In genomic region chr6:119480706-119481331, GRCm38 (mm10) we compare ENCODE assay signal across 8 mouse cellular contexts. TPM values are rescaled to one million over a fixed set of nuclear protein-coding genes. Genes with fewer than 3 reads are reported as not detected.
DNase-seq lines count a peak whose midpoint lies in the region; ATAC-seq lines count a peak whose summit lies in the region.

No protein-coding gene starts in this region.

- H3K27me3 ChIP-seq in limb, embryonic 12.5 days, result no peaks in the 10 kb centered on the region
- H3K27me3 ChIP-seq in midbrain, embryonic 13.5 days, result no peaks in the 10 kb centered on the region

- WGBS in limb, embryonic 12.5 days, result 1% methylated on average over 33 of the region's 33 CpGs
- WGBS in midbrain, embryonic 13.5 days, result under 1% methylated on average over 33 of the region's 33 CpGs

- H3K36me3 ChIP-seq in limb, embryonic 12.5 days, result peaks cover 27% of the 10 kb centered on the region; the same call in 1 of the 2 replicates
- peaks cover 23% of the 10 kb centered on the region for H3K36me3 ChIP-seq in midbrain, embryonic 13.5 days

- intact Hi-C loops in heart, postnatal 14 days (cut with DNase I), result loop anchor here (5.0 to 10.0 kb wide), 2 partner anchors 554 to 716 kb away; partner anchors contain the start of gene Wnk1

- peaks cover 66% of the 10 kb centered on the region for H3K4me1 ChIP-seq in limb, embryonic 12.5 days (replicated peaks)
- H3K4me1 ChIP-seq in midbrain, embryonic 13.5 days (replicated peaks), result peaks cover 62% of the 10 kb centered on the region

- DNase-seq in adrenal gland, adult (ENCODE audit: inconsistent age in 2 of 2, low spot score in 1 of 2), result peak; percentile 47 to 74
- DNase-seq in adrenal gland, postnatal 4 days (ENCODE audit: low spot score in 2 of 2), result no peak
- peak; percentile 66 for DNase-seq in Muller cell, postnatal 12 days (ENCODE audit: inconsistent ontology term)
- DNase-seq in embryo, embryonic 11 days, result peak; percentile 53
- DNase-seq in heart, postnatal 14 days, result peak; percentile 25 to 34
- peak; percentile 40 to 53 for DNase-seq in thymus, adult 18-20 months

- ATAC-seq in limb, embryonic 12.5 days (ENCODE audit: insufficient number of reproducible peaks, insufficient read depth, low FRiP score, low TSS enrichment, low read depth), result no peak
- peak; percentile 24 for ATAC-seq in midbrain, embryonic 13.5 days

- H3K4me2 ChIP-seq in limb, embryonic 12.5 days, result peak overlapping the region; percentile 100
- peak overlapping the region; percentile 97 for H3K4me2 ChIP-seq in midbrain, embryonic 13.5 days (replicated peaks)

- H3K9ac ChIP-seq in limb, embryonic 12.5 days (replicated peaks), result peak overlapping the region; percentile 93
- H3K9ac ChIP-seq in midbrain, embryonic 13.5 days (replicated peaks), result peak overlapping the region; percentile 96

- H3K4me3 ChIP-seq in limb, embryonic 12.5 days (replicated peaks), result peak overlapping the region; percentile 84
- peak overlapping the region; percentile 98 for H3K4me3 ChIP-seq in midbrain, embryonic 13.5 days (replicated peaks)

- H3K9me3 ChIP-seq in limb, embryonic 12.5 days, result no peaks in the 10 kb centered on the region
- H3K9me3 ChIP-seq in midbrain, embryonic 13.5 days, result no peaks in the 10 kb centered on the region

- peak overlapping the region; percentile 99; the same call in 1 of the 2 replicates for H3K27ac ChIP-seq in limb, embryonic 12.5 days
- H3K27ac ChIP-seq in midbrain, embryonic 13.5 days, result peak overlapping the region; percentile 100

RNA-seq across cellular contexts. Expression of gene Fbxl14, which starts 1.4 kb away (rescaled TPM):
- total RNA-seq in adrenal gland, postnatal 4 days (2021), result 10 to 100 TPM; 40.1 to 41.9 TPM
- 10 to 100 TPM; 15.4 to 16.5 TPM for total RNA-seq in heart, postnatal 14 days (2021)
- polyA plus RNA-seq in limb, embryonic 12.5 days (2016; fragmentation: Nextera tagmentation; extraction: Ambion mirVana), result 4.2 and 4.9 TPM in 2 replicates
- polyA plus RNA-seq in midbrain, embryonic 13.5 days (2015; fragmentation: Nextera tagmentation; extraction: Ambion mirVana), result 3.5 and 4.1 TPM in 2 replicates

Comparison
In these comparisons a context has a peak if more than half of its experiments do, and no peak if none do; other contexts are left out.
1. DNase-seq: peak in adrenal gland, adult (2 of 2), Muller cell, postnatal 12 days (single experiment), embryo, embryonic 11 days (single experiment), heart, postnatal 14 days (2 of 2) and thymus, adult 18-20 months (2 of 2); none in adrenal gland, postnatal 4 days (0 of 2).